Mouse (Mus musculus) small intestine, adult 2 months (tissue): Measurements from ENCODE around the gene Trpm6. TPM values are rescaled to one million over a fixed set of nuclear protein-coding genes. Genes with fewer than 3 reads are reported as not detected.

Experiments
- H3K27ac ChIP-seq: fragments of 200-500 bp; 2 replicates; pipeline ENCODE4 v1.5.1; 2012; ENCODE audit warnings: low read depth, low read length, control low read depth, inconsistent platforms; ENCODE audit not compliant: insufficient read depth
- H3K27me3 ChIP-seq: fragments of 200-500 bp; 2 replicates; pipeline ENCODE4 v1.6.1; 2012; ENCODE audit warnings: mild to moderate bottlenecking, moderate library complexity, low read length, inconsistent platforms; ENCODE audit not compliant: control insufficient read depth, insufficient read depth
- H3K36me3 ChIP-seq: fragments of 200-500 bp; 2 replicates; pipeline ENCODE4 v1.6.1; 2012; ENCODE audit warnings: mild to moderate bottlenecking, low read length, control low read depth, inconsistent platforms; ENCODE audit not compliant: control insufficient read depth, insufficient read depth
- H3K4me1 ChIP-seq: fragments of 200-500 bp; 2 replicates; pipeline ENCODE4 v1.6.1; 2012; ENCODE audit warnings: low read length, inconsistent platforms, mixed read lengths; ENCODE audit not compliant: control insufficient read depth, insufficient read depth, insufficient read length
- H3K4me3 ChIP-seq: fragments of 200-500 bp; 2 replicates; pipeline ENCODE4 v1.5.1; 2012; ENCODE audit warnings: low read depth, mild to moderate bottlenecking, control low read depth, inconsistent platforms, low read length, moderate library complexity
- CTCF ChIP-seq: fragments of 200-500 bp; IDR thresholded peaks from 2 replicates; pipeline ENCODE4 v1.5.1; 2012; ENCODE audit warnings: low read depth, mild to moderate bottlenecking, control low read depth, inconsistent platforms, low read length, moderate library complexity, mixed read lengths; ENCODE audit not compliant: insufficient replicate concordance, insufficient read length; ENCODE audit errors: extremely low read depth
- POLR2A ChIP-seq: fragments of 200-500 bp; IDR thresholded peaks from 2 replicates; pipeline ENCODE4 v1.6.1; 2012; ENCODE audit warnings: low read depth, mild to moderate bottlenecking, control low read depth, inconsistent platforms, low read length, moderate library complexity
- WGBS: fragments of 180-500 bp; shearing (Covaris S2); methylation state at CpG from one replicate; pipeline ENCODE4 v1.1.7; 2018; 5-methylcytosine and 5-hydroxymethylcytosine counted together
- polyA plus RNA-seq: library from polyadenylated mRNA; depleted of rRNA; stranded (reverse); fragments of >200 nt; gene quantifications from 2 replicates; pipeline ENCODE4 v1.2.3, GENCODE M21; 2012

Gene Trpm6
- polyA plus RNA-seq, 1 experiment: 0.29 TPM

DNA sequence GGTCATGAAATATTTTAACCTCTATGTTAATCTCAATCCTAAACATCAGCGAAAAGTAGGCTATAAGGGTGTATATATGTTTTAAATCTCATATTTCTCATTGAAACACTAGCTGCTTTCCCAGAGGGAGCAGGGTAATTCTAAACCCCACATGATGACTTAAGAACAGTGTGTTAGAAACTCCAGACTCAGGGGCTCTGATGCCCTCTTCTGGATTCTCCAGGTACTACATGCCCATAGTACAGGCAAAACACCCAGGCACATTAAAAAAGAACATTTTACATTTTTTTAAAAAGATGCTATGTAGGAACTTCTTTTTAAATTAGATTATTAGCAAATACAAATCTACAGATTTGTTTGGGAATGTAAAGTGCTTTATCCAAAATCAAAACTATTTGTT is 33.4 kb upstream of the Trpm6 start:
- Histone ChIP-seq H3K36me3 (peaks cover 7% of the 10 kb centered on the region; the same call in 1 of the 2 replicates), H3K4me3 (no peak overlapping the region), H3K27me3 (no peaks in the 10 kb centered on the region), H3K4me1 (peaks cover 2% of the 10 kb centered on the region), H3K27ac (no peak overlapping the region)
- 29% methylated on average over 1 of the region's 1 CpGs for WGBS
- TF ChIP-seq CTCF: no peak
- TF ChIP-seq POLR2A: no peak

DNA sequence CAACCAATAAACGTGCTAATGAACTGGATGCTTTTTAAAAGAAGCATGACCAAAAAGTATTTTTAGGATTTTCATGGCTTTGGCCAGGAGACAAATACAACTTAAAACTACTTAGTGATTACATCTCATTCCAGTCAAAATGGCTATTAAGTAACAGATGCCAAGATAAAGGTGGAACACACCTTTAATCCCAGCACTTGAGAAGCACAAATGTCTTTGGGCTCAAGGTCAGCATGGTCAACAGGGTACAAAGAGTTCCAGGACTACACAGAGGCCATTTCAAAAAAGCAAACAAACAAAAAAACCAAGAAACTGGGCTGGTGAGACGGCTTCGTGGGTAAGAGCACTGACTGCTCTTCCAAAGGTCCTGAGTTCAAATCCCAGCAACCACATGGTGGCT is 29.4 kb upstream of the Trpm6 start:
- TF ChIP-seq POLR2A (no peak), CTCF (no peak)
- H3K4me3 ChIP-seq: no peak overlapping the region
- 81% methylated on average over 3 of the region's 3 CpGs for WGBS
- peaks cover 7% of the 10 kb centered on the region; the same call in 1 of the 2 replicates for H3K36me3 ChIP-seq
- no peak overlapping the region for H3K27ac ChIP-seq
- no peaks in the 10 kb centered on the region for H3K4me1 ChIP-seq
- no peaks in the 10 kb centered on the region for H3K27me3 ChIP-seq

DNA sequence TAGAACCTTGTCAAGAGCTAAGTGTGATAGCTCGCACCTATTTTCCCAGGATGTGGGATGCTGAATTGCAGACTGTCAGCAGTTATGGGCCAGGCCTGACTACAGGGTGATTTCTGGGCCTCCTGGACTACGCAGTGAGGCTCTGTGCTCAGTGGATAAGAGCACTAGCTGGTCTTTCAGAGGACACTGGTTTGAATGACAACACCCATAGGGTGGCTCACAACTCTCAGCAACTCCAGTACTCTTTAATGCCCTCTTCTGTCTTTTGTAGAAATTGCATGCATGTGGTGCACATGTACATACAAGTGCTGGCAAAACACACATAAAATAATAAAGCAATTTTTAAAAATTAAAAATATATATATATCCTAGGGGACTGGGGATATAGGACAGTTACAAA is 24.6 kb upstream of the Trpm6 start:
- 96% methylated on average over 2 of the region's 2 CpGs for WGBS
- H3K4me3 ChIP-seq: no peak overlapping the region
- H3K36me3 ChIP-seq: no peaks in the 10 kb centered on the region
- no peak for TF ChIP-seq CTCF
- TF ChIP-seq POLR2A: no peak
- H3K27ac ChIP-seq: no peak overlapping the region
- H3K4me1 ChIP-seq: peaks cover 3% of the 10 kb centered on the region; the same call in 1 of the 2 replicates
- no peaks in the 10 kb centered on the region; the same call in 1 of the 2 replicates for H3K27me3 ChIP-seq

DNA sequence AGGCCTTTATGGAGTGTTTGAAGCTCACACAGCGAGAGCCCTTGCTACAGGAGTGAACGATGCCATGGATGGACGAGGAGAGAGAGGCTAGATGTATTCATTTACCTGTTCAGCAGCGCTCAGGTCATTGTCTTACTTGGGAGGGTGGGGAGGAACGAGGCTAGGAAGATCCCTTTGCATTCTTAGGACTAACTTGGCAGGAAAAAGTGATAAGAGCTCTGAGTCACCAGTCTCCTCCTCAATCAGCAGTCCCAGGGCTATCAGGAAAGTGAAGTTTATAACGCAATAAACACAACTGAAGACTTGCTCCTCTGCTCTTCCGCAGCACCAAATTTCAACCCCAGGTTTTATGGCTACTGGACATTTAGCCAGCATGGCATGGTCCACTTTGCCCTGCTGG is 19.5 kb upstream of the Trpm6 start:
- H3K27me3 ChIP-seq: no peaks in the 10 kb centered on the region; the same call in 1 of the 2 replicates
- H3K4me3 ChIP-seq: no peak overlapping the region
- TF ChIP-seq CTCF (no peak), POLR2A (no peak)
- H3K4me1 ChIP-seq: peaks cover 6% of the 10 kb centered on the region; the same call in 1 of the 2 replicates
- WGBS: 24% methylated on average over 7 of the region's 7 CpGs
- no peaks in the 10 kb centered on the region for H3K36me3 ChIP-seq
- H3K27ac ChIP-seq: peak overlapping the region; percentile 17; the same call in 1 of the 2 replicates

DNA sequence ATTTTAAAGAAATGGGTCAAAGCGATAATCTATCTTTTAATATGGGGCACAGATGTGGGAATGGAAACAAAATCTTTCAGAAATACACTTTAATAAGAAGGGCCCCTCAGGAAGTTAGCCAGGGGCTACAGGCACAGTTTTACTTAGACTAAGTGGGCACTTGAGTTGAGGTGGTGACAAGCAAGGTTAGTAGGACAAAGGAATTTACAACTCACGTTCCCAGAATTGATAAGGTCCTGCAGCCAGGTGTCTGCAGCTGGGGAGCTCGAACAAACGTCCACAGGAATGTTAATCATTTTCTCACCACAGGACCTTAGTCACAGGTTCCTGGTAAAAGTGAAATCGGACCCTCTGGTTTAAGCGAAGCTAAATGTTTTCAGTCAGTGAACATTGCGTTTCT is 18.7 kb upstream of the Trpm6 start:
- Histone ChIP-seq H3K36me3 (no peaks in the 10 kb centered on the region), H3K27me3 (no peaks in the 10 kb centered on the region; the same call in 1 of the 2 replicates), H3K27ac (no peak overlapping the region), H3K4me3 (no peak overlapping the region), H3K4me1 (peaks cover 6% of the 10 kb centered on the region; the same call in 1 of the 2 replicates)
- 19% methylated on average over 7 of the region's 7 CpGs for WGBS
- no peak for TF ChIP-seq CTCF
- no peak for TF ChIP-seq POLR2A

DNA sequence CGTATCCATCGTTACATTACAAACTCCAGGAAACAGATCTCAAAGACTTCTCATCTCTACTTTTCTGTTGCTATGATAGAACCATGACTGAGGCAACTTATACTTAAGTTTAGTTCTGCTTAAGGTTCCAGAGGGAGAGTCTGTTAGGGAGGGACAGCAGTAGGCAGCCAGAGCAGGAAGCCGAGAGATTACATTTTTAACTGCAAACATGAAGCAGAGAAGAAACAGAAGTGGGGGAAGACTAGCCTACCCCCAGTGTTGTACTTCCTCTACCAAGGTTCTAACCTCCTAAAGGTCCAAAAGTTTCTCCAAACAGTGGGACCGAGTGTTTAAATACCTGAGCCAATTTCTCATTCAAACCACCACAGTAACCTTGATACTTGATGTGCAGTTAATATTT is 13.9 kb upstream of the Trpm6 start:
- TF ChIP-seq POLR2A (no peak), CTCF (no peak)
- H3K27me3 ChIP-seq: no peaks in the 10 kb centered on the region
- H3K36me3 ChIP-seq: no peaks in the 10 kb centered on the region
- 95% methylated on average over 4 of the region's 4 CpGs for WGBS
- peaks cover 2% of the 10 kb centered on the region; the same call in 1 of the 2 replicates for H3K4me1 ChIP-seq
- no peak overlapping the region for H3K27ac ChIP-seq
- H3K4me3 ChIP-seq: no peak overlapping the region

DNA sequence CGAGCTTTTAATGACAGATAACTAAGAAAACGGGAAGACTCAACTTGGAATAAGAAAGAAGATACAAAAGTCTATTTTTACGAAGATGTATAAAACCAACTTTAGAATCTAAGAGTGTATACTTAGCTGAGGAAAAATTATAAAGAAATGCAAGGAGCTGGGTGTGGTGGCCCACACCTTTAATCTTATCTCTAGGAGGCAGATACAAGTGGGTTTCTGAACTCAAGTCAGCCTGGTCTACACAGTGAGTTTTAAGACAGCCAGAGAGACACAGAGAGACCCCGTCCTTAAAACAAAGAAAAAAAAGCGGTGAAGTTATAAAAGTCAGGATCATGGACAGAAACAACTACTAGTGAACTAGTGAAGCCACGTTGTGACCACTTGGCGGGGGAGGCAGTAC is 10.6 kb upstream of the Trpm6 start:
- Histone ChIP-seq H3K4me1 (no peaks in the 10 kb centered on the region), H3K27me3 (no peaks in the 10 kb centered on the region), H3K4me3 (no peak overlapping the region), H3K27ac (no peak overlapping the region), H3K36me3 (no peaks in the 10 kb centered on the region)
- WGBS: 78% methylated on average over 7 of the region's 7 CpGs
- no peak for TF ChIP-seq CTCF
- no peak for TF ChIP-seq POLR2A
